Mouse (Mus musculus) stomach, embryonic 14.5 days (tissue): ENCODE data around the gene 4930579F01Rik. TPM values are rescaled to one million over a fixed set of nuclear protein-coding genes. Genes with fewer than 3 reads are reported as not detected.
A peak's percentile ranks its signal among the peaks of the same experiment; 100 is the strongest.

Experiments used
- ATAC-seq: fragments of 200-750 bp; cut with Nextera tagmentation; 2 replicates; pipeline ENCODE4 v1.8.0; 2017; ENCODE audit warnings: low read depth, moderate TSS enrichment; ENCODE audit not compliant: insufficient number of reproducible peaks, insufficient read depth, low FRiP score
- H3K27ac ChIP-seq: fragments of 300-500 bp; sonication (generic); 2 replicates; pipeline ENCODE4 v1.5.1; 2014; ENCODE audit warnings: mild to moderate bottlenecking, low read length, moderate library complexity, mixed read lengths
- H3K27me3 ChIP-seq: fragments of 300-500 bp; sonication (generic); 2 replicates; pipeline ENCODE4 v1.6.1; 2014; ENCODE audit warnings: low read length, control low read depth, mixed read lengths; ENCODE audit not compliant: control insufficient read depth, insufficient read depth
- H3K36me3 ChIP-seq: fragments of 300-500 bp; sonication (generic); 2 replicates; pipeline ENCODE4 v1.6.1; 2014; ENCODE audit warnings: mild to moderate bottlenecking, control low read depth, low read length, moderate library complexity, mixed read lengths; ENCODE audit not compliant: control insufficient read depth, insufficient read depth
- H3K4me1 ChIP-seq: fragments of 300-500 bp; sonication (generic); 2 replicates; pipeline ENCODE4 v1.6.1; 2014; ENCODE audit warnings: low read length, control low read depth, mixed read lengths; ENCODE audit not compliant: control insufficient read depth, insufficient read depth
- H3K4me2 ChIP-seq: fragments of 300-500 bp; sonication (generic); replicated peaks from 2 replicates; pipeline ENCODE4 v1.6.1; 2014; ENCODE audit warnings: low read depth, low read length, control low read depth
- H3K4me3 ChIP-seq: fragments of 300-500 bp; sonication (generic); 2 replicates; pipeline ENCODE4 v1.5.1; 2014; ENCODE audit warnings: low read depth, low read length, control low read depth
- H3K9ac ChIP-seq: fragments of 300-500 bp; sonication (generic); replicated peaks from 2 replicates; pipeline ENCODE4 v1.6.1; 2014; ENCODE audit warnings: low read depth, mild to moderate bottlenecking, control low read depth, low read length, moderate library complexity, mixed read lengths
- H3K9me3 ChIP-seq: fragments of 300-500 bp; sonication (generic); 2 replicates; pipeline ENCODE4 v1.6.1; 2016; ENCODE audit warnings: low read depth, low read length, control low read depth; ENCODE audit not compliant: control insufficient read depth
- WGBS: fragments of 180-500 bp; shearing (Covaris S2); extraction: QIAGEN DNeasy Blood & Tissue Kit; methylation state at CpG from one replicate; pipeline ENCODE4 v1.1.7; 2014; 5-methylcytosine and 5-hydroxymethylcytosine counted together
- polyA plus RNA-seq: library from polyadenylated mRNA; unstranded; fragments of >200 nt; fragmentation: Nextera tagmentation; extraction: Ambion mirVana; gene quantifications from 2 replicates; pipeline ENCODE4 v1.2.1, GENCODE M21; 2014

The 4930579F01Rik gene
- polyA plus RNA-seq, 1 experiment from 2014 or later, result 0.80 TPM

DNA sequence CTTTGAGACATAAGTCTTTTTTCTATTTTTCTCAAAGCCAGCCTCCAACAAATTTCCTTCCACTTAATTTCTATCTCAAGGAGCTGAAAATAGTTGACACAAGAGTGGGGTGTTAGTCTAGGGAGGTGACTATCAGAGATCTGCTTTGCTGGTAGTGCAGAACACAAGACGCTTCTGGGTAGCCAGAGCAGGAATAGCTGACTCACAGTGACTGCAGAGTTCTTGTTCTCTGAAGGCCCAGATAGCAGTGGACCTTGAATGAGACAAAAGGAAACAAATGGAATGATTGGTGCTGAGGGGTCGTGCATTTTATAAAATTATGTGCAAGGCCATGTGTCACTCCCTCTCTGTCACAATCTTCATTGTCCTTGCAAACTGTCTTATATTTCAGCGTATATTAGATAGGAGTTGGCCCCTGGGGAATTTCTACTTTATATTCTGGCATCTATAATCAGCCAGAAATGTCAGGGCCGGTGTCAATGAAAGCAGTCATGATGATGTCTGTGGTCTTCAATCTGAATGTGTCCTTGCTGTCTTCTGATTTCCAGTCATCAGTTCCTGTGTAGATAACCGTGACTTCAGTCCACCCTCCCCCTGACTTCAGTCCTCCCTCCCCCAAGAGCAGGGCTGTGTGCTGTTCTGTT is 16.9 kb upstream of the 4930579F01Rik start:
- Histone ChIP-seq H3K4me2 (no peak overlapping the region), H3K36me3 (no peaks in the 10 kb centered on the region), H3K9ac (no peak overlapping the region), H3K27ac (no peak overlapping the region), H3K9me3 (no peaks in the 10 kb centered on the region), H3K4me3 (no peak overlapping the region), H3K27me3 (no peaks in the 10 kb centered on the region), H3K4me1 (peaks cover 3% of the 10 kb centered on the region; the same call in 1 of the 2 replicates)
- 83% methylated on average over 5 of the region's 5 CpGs for WGBS
- ATAC-seq, result no peak

DNA sequence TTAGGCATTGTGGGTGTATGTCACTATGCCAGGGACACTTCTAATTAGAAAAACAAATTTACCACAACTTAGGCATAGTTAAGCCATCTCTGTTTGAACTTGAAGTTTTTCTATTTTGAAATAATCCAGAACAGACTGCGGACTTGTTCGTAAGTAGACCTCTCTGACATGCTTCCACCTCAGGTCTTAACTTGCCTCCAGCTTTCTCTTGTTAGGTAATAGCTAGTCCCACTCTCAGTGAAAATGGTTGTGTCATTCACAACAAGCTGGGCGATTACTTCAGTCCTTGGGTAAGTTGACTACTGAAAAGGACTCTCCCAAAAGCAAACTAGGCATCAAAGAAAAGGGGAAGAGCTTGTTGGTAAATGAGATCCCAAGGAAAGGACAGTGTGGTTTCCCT is 15.2 kb upstream of the 4930579F01Rik start:
- no peaks in the 10 kb centered on the region for H3K9me3 ChIP-seq
- no peak overlapping the region for H3K27ac ChIP-seq
- WGBS, result 89% methylated on average over 3 of the region's 3 CpGs
- no peak overlapping the region for H3K4me3 ChIP-seq
- H3K4me1 ChIP-seq, result no peaks in the 10 kb centered on the region
- H3K9ac ChIP-seq, result no peak overlapping the region
- H3K36me3 ChIP-seq, result no peaks in the 10 kb centered on the region
- H3K27me3 ChIP-seq, result no peaks in the 10 kb centered on the region
- H3K4me2 ChIP-seq, result no peak overlapping the region
- no peak for ATAC-seq

DNA sequence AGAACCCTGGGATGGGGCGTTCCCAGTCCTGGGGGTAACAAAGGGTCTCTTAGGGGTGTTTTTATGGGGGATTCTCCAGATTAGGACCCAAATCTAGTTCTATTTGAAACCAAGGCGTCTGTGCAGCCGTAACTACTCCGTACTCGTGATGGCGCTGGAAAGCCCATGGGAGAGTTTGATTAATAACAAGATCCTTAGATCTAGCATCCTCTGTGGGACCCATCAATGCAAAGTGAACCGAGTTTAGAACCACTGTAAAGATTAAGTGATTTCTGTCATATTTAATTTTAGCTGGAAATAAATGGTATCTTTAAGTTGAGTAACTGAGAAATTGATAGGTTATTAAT is 5.1 kb upstream of the 4930579F01Rik start:
- Histone ChIP-seq H3K9me3 (no peaks in the 10 kb centered on the region), H3K27ac (no peak overlapping the region), H3K4me1 (no peaks in the 10 kb centered on the region), H3K9ac (no peak overlapping the region), H3K4me2 (no peak overlapping the region), H3K36me3 (no peaks in the 10 kb centered on the region), H3K4me3 (no peak overlapping the region), H3K27me3 (no peaks in the 10 kb centered on the region)
- no peak for ATAC-seq
- WGBS, result 70% methylated on average over 7 of the region's 7 CpGs

DNA sequence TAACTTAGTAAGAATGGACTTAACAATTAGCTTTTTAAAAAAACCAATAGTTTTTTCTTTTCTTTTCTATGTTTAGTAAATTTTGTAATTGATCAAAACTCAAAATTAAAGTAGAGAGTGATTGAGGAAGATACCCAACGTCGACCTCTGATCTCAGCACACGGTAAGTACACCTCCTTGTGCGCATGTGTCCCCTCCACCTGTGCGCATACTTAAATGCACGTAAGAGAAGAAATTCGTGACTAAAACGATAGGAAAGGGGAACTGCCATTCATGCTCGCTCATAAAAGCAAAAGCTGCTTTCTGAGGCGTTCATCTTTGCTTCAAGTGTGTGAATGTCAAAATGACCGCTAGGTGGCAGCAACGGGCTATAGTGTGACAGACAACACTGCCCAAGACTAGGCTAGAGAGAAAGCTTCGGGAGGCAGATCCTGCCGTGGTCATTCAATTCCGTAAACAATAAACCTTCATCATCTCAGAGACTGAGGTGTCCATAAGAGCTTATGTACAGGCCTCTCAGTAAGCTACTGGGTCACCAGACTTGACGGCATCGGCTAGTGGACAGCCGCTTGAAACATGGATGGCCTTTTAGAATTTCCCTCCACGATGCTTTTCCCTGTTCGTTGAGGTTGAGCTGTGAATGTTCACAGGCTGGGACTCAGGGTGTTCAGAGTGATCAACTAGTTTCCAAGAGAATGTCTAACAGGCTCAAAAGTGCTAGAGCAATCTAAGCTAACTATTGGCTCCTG is 4.5 kb upstream of the 4930579F01Rik start:
- no peaks in the 10 kb centered on the region for H3K4me1 ChIP-seq
- H3K36me3 ChIP-seq, result no peaks in the 10 kb centered on the region
- H3K4me2 ChIP-seq, result peak overlapping the region; percentile 45
- no peak overlapping the region for H3K27ac ChIP-seq
- no peaks in the 10 kb centered on the region for H3K27me3 ChIP-seq
- H3K9ac ChIP-seq, result no peak overlapping the region; the same call in 1 of the 2 replicates
- H3K4me3 ChIP-seq, result 0 out of 2 replicates have a peak overlapping the region, but pooled peaks have one; percentile 8
- 27% methylated on average over 20 of the region's 20 CpGs for WGBS
- no peaks in the 10 kb centered on the region for H3K9me3 ChIP-seq
- ATAC-seq, result peak; percentile 81; the same call in 1 of the 2 replicates

DNA sequence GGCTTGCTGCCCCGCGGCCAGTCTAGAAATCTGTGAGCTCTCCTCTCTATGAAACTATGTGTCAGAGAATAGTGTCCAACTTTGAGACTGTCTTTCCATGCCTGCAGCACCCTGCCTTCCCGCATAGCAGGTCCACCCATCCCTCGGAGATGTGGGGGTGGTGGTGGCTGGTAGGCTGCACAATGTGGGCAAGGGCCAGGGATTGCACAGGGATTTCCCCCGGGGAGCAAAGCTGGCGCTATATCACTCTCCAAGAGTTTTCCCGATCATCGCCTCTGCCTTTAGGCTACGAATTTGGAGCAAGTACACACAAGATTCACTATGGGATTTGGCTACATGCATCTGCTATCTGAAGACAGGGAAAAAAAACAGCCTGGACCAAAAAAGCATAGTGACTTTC is 3.9 kb upstream of the 4930579F01Rik start:
- no peak overlapping the region for H3K4me2 ChIP-seq
- no peak for ATAC-seq
- no peak overlapping the region for H3K27ac ChIP-seq
- H3K36me3 ChIP-seq, result no peaks in the 10 kb centered on the region
- no peaks in the 10 kb centered on the region for H3K27me3 ChIP-seq
- no peak overlapping the region for H3K9ac ChIP-seq
- H3K4me3 ChIP-seq, result no peak overlapping the region
- H3K9me3 ChIP-seq, result no peaks in the 10 kb centered on the region
- no peaks in the 10 kb centered on the region for H3K4me1 ChIP-seq
- WGBS, result 66% methylated on average over 9 of the region's 9 CpGs

DNA sequence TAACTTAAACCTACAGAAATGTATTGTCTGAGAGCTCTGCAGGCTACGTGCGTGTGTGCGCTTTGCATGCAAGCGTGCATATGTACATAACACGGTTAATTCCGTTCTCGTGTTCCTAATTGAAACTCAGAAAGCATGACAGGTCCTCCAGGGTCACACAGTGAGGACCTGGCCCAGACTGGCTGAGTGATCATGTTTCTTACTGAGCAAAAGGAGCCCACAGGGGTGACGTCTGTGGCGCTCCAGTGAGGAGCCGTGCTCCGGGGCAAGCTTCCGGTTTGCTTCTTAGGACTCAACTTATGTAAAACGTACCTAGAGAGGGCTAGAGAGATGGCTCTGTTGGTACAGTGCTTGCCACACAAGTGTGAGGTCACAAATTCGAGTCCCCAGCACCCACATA is 3.5 kb upstream of the 4930579F01Rik start:
- Histone ChIP-seq H3K9ac (no peak overlapping the region), H3K36me3 (no peaks in the 10 kb centered on the region), H3K9me3 (no peaks in the 10 kb centered on the region), H3K27me3 (no peaks in the 10 kb centered on the region), H3K4me1 (no peaks in the 10 kb centered on the region), H3K4me3 (no peak overlapping the region), H3K27ac (no peak overlapping the region), H3K4me2 (no peak overlapping the region)
- no peak for ATAC-seq
- WGBS, result 83% methylated on average over 14 of the region's 14 CpGs

DNA sequence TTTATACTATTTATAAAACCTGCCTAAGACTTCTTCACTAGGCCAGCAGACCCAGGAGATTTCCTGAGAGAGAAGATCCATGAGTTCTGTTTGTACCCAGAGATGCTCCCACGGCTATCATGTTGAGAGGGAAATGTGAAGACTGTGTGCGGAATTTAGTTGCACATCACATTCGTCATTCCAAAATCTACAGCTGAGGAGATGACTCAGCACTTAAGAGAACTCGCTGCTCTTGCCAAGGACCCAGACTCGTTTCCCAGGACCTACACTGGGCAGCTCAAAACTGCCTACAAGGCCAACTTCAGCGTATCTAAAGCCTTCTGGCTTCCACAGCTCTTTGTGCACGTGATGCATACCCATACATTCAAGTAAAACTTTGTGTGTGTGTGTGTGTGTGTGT is 1.4 kb downstream of the 4930579F01Rik start:
- no peak for ATAC-seq
- Histone ChIP-seq H3K4me1 (no peaks in the 10 kb centered on the region), H3K27ac (no peak overlapping the region), H3K9ac (no peak overlapping the region), H3K27me3 (no peaks in the 10 kb centered on the region), H3K4me2 (no peak overlapping the region), H3K36me3 (no peaks in the 10 kb centered on the region), H3K9me3 (no peaks in the 10 kb centered on the region), H3K4me3 (no peak overlapping the region)
- WGBS, result 71% methylated on average over 7 of the region's 7 CpGs

DNA sequence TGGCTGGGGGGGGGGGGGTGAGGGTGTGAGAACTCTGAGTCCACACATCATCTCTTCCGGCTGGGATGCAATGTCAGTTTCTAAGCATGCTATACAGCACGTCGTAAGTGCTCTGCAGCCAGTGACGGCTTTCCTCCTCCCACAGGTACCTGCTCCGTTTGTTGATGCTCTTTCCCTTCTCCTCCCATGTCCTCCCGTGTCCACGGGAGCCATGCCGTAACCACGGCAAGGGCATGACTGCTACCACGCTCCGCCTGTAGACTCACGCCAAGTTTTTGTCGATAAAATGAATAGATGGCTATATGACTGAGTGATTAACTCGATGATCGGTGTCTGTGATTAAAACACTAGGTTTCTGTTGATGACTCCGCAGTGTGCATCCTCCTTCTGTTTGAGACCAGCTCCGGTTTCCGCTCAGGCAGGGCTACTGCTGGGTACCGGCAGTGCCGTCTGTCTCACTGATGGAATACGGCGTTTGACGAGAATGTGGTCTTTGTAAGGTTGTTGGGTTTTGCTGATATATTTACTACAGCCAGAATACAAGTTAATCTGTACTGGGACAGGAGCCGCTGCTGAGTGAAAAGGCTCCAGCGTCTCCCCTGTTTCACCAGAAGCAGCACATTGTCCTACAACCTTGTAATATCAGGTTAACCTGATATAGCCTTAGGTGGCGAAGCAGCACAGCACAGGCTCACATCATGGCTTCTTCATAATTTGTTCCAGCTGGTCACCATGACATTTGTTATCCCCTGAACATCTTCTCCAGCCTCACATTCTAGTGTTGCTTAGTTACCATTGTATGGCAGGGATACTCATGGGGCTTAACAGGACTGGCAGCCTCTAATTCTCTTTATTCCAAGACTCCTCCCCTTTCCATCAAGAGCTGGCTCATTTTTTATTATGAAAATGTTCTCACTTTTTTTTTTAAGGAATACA is 7.4 kb downstream of the 4930579F01Rik start:
- H3K4me2 ChIP-seq, result no peak overlapping the region
- H3K4me3 ChIP-seq, result no peak overlapping the region
- no peaks in the 10 kb centered on the region for H3K36me3 ChIP-seq
- no peaks in the 10 kb centered on the region for H3K27me3 ChIP-seq
- no peak overlapping the region for H3K27ac ChIP-seq
- no peak for ATAC-seq
- H3K9ac ChIP-seq, result no peak overlapping the region
- H3K4me1 ChIP-seq, result no peaks in the 10 kb centered on the region
- H3K9me3 ChIP-seq, result no peaks in the 10 kb centered on the region
- 90% methylated on average over 26 of the region's 26 CpGs for WGBS
